Mouse (Mus musculus) cerebellum, adult 11 months (tissue): Measurements from ENCODE around the gene Hoxc10.

Experiments used
- DNase-seq: peaks from one replicate; pipeline ENCODE4 v3.0.0; 2022

Gene Hoxc10

GRCm38 (mm10) chr15:103011928-103012486 lies 45.4 kb downstream of the Hoxc10 start:
- no peak for DNase-seq

DNA sequence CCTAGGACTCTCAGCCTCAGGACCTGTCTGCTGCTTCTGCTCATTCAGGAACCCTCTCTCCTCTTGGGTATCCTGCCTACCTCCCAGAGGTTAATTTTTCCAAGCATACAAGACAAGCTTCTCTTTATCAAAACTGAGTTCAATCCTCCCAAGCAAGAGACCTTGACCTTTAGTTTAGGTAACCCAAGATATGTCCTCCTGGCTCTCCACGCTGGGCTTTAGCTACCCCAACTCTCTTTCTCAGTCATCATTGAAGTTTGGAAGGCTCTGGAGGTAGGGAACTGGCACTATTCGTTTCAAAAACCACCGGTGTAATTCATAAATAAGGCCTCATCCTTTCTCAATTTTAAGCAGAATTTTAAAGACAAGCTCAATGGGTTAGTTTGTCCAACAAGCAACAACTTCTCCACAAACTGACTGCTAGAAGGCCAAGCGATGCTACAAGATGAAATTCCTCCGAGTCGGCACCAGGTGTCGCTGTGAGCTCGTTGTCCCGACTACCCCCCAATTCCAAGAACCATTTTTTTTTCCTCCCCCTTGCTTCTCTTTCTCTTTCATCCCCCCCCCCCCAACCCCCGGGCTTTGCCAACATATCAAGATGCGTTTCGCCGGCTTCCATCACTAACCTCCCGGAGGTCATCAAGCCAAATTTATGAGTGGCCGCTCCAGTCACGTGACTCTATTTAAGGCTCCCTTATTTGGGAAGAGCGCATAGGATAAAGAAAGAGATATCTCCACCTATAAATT lies 46.8 kb downstream of the Hoxc10 start:
- no peak for DNase-seq

- DNase-seq, result no peak
Measured at GRCm38 (mm10) chr15:103014166-103015008, 47.8 kb downstream of the Hoxc10 start.

DNA sequence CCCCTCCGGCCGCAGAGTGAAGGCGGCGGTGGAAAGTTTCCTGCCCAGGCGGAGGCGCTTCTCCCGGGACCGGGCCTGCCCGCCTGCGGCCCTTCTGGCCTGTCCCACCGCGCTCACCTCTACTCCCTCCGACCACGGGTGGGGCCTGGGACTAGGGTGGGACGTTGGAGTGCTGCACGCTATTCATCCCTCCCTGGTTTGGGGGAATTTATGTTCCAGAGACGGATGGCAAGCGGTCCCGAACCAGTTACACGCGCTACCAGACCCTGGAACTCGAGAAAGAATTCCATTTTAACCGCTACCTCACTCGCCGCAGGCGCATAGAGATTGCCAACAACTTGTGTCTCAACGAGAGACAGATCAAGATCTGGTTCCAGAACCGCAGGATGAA lies 48.4 kb downstream of the Hoxc10 start:
- no peak for DNase-seq

DNA sequence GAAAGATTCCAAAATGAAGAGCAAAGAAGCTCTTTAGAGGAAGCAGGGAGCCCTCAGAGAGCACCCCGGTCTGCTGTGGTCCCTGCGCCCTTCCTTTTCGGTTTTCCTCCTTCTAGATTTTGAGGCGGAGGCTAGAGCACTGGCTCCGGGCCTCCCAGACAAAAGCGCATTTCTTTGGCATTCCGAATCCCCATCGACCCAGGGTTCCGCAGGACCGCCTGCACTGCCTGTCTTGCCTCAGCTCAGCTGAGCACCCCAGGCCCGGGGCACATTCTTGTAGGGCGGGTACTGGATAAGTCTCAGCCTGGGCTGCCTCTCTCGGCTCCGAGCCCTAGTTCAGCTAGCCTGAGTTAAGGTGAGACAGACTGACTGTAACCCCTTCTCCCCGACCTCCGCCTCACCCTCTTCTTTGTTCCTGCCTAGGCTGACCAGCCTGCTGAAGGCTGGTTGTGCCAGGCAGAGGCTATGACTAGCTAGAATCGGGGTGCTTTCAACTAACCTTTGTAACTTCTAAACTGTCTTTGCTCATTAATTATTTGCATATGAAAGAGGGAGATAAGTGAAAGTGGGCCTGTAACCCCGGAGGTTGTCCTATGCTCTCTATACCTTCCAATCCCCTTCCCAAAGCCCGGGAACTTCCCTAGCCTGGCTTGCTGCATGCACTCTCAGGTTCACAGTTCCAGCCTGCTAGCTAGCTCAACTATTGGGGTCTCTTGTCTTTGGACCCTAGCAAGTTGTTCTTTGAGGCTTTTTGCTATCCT lies 49.0 kb downstream of the Hoxc10 start:
- no peak for DNase-seq

GRCm38 (mm10) chr15:103018636-103019035 lies 52.0 kb downstream of the Hoxc10 start, which contains the start of gene Hoxc4:
Hoxc4 (plus strand) TSS chr15:103018934.
- DNase-seq, result no peak

GRCm38 (mm10) chr15:103020899-103021418 lies 54.4 kb downstream of the Hoxc10 start:
- no peak for DNase-seq
